Mouse (Mus musculus) olfactory bulb, adult 2 months (tissue): ENCODE results near the gene Cfap100.

Experiments used
- CTCF ChIP-seq: fragments of 200-500 bp; IDR thresholded peaks from 2 replicates; pipeline ENCODE4 v1.5.1; 2012; ENCODE audit warnings: low read depth, mild to moderate bottlenecking, low read length, moderate library complexity; ENCODE audit not compliant: insufficient read depth
- POLR2A ChIP-seq: fragments of 200-500 bp; IDR thresholded peaks from 2 replicates; pipeline ENCODE4 v1.6.1; 2012; ENCODE audit warnings: mild to moderate bottlenecking, low read depth, low read length, moderate library complexity; ENCODE audit not compliant: insufficient read depth

DNA sequence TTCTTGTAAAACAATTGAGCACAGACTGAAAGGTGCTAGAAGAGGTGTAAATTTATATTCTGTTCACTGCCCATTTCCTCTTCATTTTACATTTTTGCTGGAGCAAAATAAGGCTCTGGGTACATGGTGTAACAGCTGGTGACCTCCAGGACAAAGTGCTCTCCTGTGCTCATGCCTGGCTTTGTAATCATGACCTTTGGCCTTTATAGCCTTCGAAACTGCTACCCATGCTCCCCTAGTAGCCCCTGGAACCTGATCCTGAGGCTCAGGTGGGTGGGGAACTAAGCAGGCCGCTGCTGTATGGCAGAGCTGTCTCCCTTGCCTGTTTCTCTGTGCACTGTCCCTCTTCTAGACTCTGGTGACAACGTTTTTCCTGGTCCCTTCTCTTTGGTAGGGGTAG lies 34.6 kb downstream of the Cfap100 start:
- TF ChIP-seq POLR2A (no peak), CTCF (no peak)
